Mouse (Mus musculus): ENCODE data around the gene Tnf.

Gene Tnf

DNA sequence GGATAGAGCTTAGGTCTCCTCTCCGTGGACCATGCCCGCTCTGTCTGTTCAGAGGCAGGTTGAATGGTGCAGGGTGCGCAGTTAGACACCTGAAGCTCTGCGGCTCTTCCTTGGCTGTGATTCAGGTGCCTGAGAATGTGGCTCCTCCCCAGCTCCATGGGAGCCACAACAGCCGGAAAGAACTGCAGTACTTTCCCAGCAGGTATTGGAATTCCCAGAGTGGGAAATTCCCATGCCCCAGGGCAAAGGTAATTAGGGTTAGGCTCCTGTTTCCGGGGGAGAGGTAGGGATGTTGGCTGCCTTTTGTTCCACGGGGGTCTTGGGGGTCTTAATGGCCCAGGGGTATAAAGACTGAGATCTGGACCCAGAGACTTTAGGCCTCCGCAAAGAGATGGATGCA is 2.9 kb downstream of the Tnf start:
- no peak for DNase-seq (ENCODE audit: low spot score in 2 of 2)

- DNase-seq (ENCODE audit: low spot score in 2 of 2), result no peak
Measured at GRCm38 (mm10) chr17:35198029-35198428, 3.8 kb downstream of the Tnf start.

GRCm38 (mm10) chr17:35197126-35197525 is 4.7 kb downstream of the Tnf start:
- DNase-seq (ENCODE audit: low spot score in 2 of 2), result no peak

DNA sequence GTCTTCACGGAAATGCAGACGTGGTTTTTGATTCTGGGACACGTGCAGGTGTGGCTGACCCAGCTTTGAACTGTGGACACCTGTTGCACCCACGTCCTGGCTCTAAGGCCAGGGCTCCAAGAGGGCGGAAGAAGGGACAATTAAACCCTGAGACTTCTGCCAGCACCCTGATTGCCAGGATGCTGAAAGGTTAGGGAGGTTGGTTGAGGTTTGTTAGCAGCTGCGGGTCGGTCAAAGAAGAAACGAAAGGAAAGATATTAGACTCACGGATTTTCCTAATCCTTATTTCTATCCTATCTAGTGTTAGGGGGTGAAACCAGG is 5.5 kb downstream of the Tnf start:
- DNase-seq (ENCODE audit: low spot score in 2 of 2), result no peak

- peak; percentile 88 for DNase-seq (ENCODE audit: low spot score in 2 of 2)
Measured at GRCm38 (mm10) chr17:35195631-35196320, 6.0 kb downstream of the Tnf start.

DNA sequence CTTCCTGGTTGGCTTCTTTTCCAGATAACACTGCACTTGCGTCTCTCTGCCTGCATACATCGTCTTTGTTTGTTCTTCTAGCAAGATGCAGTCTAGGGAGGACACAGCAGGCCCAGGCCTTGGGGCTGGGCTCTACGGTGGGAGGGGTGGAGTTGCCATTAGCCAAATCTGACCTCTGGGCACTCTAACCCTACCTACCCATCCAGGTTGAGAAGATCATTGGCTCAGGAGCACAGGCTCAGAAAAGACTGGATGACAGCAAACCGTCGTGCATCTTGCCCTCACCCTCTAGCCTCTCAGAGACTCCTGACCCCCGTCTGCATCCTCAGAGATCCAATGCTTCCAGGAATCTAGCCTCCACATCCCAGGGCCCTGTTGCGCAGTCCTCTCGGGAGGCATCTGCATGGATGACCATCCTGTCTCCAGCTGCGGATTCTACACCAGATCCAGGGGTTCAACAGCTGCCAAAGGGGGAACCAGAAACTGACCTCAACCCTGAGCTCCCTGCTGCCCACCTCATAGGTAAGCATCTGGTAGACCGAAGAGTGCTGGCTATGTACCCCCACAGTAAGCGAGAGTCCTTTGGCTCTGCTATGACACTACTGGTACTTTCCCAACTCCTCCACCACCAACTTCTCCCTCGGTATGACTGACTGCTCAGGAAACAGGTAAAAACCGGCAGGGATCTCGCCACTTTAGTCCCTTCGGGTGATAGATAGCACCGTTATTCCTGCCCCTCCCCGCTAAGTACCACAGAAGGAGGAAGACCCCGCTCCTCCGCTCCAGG is 6.8 kb downstream of the Tnf start:
- peak in 1 of 2 experiments; percentile 62 for DNase-seq (ENCODE audit: low spot score in 2 of 2)

- DNase-seq (ENCODE audit: low spot score in 2 of 2), result peak; percentile 93 to 94
Measured at GRCm38 (mm10) chr17:35193881-35194843, 7.6 kb downstream of the Tnf start, which contains the start of gene Ltb. Gene Ltb (plus strand): TSS chr17:35194439.

DNA sequence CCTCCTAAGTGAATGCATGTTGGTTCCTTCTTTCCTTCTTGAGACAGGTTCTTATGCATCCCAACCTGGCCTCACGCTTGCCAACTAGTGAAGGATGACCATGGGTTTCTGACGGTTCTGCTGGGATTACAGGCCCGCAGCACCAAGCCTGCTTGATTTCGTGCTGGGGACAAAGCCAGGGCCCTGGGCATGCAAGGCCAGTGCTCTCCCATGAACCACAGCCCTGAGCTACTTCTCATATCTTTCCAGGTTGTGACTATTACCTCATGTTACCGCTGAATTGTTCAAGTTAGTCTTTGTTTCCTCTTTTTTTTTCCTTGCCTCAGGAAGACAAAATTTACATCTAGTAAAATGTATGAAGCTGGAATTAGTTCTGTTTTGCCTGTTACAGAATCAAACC is 8.9 kb downstream of the Tnf start:
- DNase-seq (ENCODE audit: low spot score in 2 of 2), result no peak

- DNase-seq (ENCODE audit: low spot score in 2 of 2), result no peak
Measured at GRCm38 (mm10) chr17:35191723-35192122, 10.1 kb downstream of the Tnf start.

GRCm38 (mm10) chr17:35190096-35190495 is 11.7 kb downstream of the Tnf start:
- peak; percentile 69 to 74 for DNase-seq (ENCODE audit: low spot score in 2 of 2)

GRCm38 (mm10) chr17:35189186-35189585 is 12.6 kb downstream of the Tnf start:
- DNase-seq (ENCODE audit: low spot score in 2 of 2), result peak; percentile 65 to 76

DNA sequence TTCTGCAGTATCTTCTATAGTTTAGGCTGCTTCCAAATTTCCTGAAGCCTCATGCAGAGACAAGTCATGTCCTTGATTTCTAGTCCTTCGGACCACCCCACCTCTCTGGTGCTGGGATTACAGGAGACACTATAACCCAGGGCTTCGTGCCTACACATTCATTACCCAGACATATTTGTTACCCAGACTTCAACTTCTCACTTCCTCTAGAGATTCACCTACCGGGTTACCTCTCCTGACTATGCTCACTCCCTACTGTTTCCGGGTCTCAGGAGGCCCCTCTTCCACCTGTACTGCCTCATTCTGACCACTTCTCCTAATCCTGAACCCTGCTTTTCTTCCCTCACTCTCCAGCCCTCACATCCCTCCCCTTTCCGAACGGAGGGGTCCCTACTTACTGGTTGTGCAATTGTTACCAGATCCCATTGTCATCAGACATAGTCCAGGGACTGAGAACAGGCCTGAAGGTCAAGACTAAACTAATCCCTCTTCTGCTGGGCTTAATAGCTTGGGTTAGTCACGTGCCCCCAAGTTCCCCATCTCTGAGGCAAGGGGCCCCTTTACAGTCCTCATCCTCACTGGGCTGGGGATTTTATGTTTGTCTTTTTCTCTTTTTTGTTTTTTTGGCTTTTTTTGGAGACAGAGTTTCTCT is 13.7 kb downstream of the Tnf start, which contains the start of gene Lst1:
Gene Lst1, minus strand, starts transcription at position 481 of the 652 bp plus-strand sequence.
- DNase-seq (ENCODE audit: low spot score in 2 of 2), result peak in 1 of 2 experiments; percentile 51

GRCm38 (mm10) chr17:35187345-35187744 is 14.5 kb downstream of the Tnf start:
- DNase-seq (ENCODE audit: low spot score in 2 of 2), result no peak

- peak; percentile 84 to 86 for DNase-seq (ENCODE audit: low spot score in 2 of 2)
Measured at GRCm38 (mm10) chr17:35186681-35187080, 15.1 kb downstream of the Tnf start.

DNA sequence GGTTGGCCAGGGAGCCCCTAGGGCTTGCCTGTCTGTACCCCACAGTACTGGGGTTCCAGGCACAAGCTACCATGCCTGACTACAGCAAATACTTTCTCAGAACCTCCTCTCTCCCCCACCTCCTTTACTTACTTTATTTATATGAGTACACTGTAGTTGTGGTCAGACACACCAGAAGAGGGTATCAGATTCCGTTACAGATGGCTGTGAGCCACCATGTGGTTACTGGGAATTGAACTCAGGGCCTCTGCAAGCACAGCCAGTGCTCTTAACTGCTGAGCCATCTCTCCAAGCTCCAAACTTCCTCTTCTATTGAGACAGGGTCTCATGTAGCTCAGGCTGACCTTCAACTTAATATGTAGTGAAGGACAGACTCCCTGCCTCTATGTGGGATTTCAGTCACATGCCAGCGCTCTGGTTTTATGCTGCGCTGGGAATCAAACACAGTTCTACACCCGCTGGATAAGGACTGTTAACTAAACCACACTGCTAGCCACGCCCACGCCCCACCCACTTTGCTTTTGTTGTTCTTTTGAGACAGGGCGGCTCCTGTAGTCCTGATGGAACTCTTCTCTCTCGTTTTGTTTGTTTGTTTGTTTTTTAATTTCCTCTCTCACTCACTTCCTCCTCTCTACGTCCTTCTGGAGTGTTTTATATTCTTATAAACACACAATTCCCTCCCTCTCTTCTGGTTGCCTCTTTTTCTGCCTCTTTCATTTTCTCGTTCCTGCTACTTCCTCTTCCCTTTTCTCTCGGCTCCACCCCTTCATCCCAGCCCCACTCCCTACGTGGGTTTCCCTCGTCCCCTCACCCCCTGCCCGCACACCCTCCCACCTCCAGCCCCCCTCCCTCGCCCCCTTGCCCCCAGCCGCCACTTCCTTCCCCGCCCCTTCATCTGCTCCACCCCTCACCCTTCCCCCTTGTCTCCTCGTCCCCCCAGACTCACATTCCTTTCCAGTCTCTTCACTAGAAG is 15.9 kb downstream of the Tnf start:
- peak; percentile 82 to 91 for DNase-seq (ENCODE audit: low spot score in 2 of 2)

DNA sequence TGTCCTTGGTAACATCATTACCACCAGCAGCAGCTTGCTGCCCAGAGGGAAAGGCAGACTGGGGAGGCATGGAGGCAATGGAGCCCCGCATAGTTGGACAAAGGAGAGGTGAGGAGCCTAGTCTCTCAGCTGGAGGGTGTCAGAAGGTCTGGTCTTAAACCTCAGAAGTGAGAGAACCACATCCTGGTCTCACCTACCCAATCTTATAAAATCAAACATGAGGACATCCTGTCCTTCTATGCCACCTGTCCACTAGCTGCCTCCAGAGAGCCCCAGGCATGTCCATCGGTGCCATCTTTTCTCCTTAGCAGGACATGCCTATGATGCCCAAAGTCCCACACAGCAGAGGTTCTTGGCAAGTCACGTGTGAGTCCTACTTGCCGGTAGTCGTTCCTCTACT is 21.7 kb downstream of the Tnf start:
- no peak for DNase-seq (ENCODE audit: low spot score in 2 of 2)

DNA sequence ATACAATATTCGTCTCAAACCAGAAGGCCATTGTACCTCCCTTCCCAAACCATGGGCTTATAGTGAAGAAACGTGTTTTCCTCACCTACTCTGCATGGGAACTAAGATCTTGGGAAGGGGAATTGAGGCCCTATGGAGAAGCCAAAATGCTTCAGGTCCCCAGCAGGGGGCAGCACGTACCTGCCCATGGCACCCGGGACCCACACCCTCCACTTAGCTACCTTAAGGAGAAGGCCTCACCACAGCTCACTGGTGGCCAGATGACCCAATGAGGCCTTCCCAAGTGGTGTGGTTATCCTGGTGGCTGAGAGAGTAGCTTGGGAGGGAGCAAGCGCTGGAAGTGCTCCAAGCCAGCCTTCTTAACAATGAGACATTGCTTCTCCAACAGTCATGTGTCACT is 23.3 kb downstream of the Tnf start:
- peak; percentile 74 to 77 for DNase-seq (ENCODE audit: low spot score in 2 of 2)

DNA sequence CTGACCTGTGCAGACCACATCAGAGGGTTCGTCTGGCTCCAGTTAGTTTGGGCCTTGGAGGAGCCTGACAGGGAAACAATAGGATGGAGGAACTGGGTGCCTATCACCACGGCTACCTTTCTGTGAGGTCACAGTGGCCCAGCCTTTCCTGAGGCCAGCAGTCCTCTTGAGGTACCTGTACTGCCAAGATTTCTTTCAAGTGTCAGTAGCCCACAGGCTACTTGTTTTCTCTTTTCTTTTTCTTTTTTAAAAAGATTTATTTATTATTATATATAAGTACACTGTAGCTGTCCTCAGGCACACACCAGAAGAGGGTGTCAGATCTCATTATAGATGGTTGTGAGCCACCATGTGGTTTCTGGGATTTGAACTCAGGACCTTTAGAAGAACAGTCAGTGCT is 25.8 kb downstream of the Tnf start, which contains the start of gene Aif1:
Gene Aif1, minus strand, starts transcription at position 101 of the 400 bp plus-strand sequence.
- no peak for DNase-seq (ENCODE audit: low spot score in 2 of 2)

DNA sequence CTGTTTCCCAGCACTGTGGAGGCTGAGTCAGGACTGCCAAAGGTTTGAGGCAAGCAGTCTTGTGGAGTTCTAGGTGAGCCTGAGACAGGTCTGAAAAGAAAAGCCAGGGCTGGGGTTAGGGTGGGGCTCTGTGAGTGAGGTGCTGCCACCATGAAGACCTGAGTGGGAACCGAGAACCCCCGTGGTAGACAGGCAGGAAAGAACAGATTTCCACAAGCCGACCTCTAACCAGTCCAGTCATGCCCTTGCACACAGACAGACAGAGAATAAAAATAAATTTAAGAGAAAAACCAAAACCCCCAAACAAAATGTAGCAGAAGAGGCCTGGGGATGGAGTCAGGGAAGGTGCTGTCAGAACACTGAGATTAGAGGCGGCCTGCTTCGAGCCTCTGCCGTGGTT is 26.4 kb downstream of the Tnf start:
- peak; percentile 62 to 68 for DNase-seq (ENCODE audit: low spot score in 2 of 2)
